Mouse (Mus musculus): Measurements from ENCODE around the gene Cflar.
A peak's percentile ranks its signal among the peaks of the same experiment; 100 is the strongest.
"Not testable (repeated sequence)": the region's sequence is repeated elsewhere in the genome, so short reads cannot be mapped to it uniquely, and the experiment has no call there.

The Cflar gene

DNA sequence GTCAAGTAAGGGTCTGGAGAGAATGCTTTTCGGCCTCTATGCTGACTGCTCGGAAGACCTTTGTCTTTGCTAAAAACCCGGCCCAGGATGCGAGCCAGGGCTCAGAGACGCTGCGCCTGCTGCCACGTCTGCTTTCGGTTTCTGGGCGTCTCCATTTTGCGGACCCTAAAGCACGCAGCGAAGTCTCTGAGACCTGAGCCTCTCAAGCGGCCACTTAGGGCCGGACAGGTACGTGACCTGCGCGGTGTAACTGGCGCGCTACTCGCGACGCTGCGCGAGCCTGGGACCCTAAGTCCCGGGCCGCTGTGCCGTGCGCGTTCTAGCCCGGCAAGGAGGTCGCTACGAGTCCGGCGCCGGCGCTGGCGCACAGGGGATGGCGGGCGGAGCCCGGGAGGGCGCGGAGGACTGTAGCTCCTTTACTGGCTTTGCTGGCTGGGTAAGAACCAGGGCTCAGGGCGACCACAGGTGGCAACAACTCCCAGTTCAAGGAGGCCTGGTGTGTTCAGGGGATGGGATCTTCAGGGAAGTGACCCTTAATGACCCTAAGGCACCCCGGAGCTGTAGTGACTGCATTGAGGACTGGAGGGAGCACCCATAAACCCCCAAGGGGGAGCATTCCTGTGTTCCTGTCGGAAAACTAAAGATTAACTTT, at the start of gene Cflar:
TSS of gene Cflar (plus strand) at position 144 of the 652 bp plus-strand sequence.
- DNase-seq = peak; percentile 86

DNA sequence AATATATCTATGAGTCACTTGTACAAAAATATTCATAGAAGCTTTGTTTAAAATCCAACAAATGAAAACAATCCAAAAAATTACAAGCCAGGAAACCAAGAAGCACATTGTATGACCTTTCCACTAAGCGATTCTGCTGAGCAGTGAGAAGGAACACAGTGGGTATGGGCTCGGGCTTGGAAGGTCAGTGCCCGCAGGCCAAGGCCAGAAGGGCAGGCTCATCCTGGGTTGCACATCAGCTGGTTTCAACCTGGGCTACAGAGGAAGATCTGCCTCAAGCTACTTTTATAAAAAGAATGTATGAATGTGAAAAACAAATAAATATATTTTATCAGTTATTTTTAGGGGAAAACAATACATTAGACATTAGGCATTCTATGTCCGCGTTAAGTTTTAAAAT, 48.6 kb upstream of the Cflar start:
- DNase-seq = not testable (repeated sequence)

DNA sequence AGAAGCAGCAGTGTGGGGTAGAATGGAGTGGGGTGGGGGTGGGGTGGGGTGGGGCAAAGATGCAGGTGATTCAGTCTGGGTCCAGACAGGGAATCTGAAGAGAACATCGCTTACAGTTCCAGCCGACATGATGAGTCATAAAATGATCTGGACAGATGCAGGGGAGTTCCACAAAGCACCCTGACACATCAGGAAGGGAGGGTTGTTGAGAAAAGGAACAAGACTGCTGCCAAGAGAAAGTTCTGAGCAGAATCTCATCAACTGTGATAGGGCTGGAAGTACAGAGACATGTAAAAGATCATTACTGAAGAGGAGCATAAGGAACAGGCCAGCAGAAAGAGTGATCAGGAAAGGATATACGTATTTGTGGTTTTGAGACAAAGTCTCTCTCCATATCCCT, 47.9 kb upstream of the Cflar start:
- not testable (repeated sequence) for DNase-seq

DNA sequence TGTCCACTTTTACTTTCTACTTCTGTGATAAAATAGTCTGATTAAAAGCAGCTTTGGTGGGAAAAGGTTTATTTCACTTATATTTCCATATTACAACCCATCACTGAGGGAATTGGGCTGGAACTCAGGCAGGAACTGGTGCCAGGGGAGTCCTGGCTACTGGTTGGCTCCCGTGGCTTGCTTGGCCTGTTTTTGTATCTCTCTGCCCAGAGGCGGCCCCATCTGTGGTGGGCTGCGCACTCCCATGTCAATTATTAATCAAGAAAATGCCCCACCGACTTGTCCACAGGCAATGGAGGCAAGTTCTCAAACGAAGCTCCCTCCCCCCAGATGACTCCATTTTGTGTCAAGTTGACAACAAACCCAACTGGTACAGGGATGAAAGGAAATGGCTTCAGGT, 43.1 kb upstream of the Cflar start:
- DNase-seq = no peak

DNA sequence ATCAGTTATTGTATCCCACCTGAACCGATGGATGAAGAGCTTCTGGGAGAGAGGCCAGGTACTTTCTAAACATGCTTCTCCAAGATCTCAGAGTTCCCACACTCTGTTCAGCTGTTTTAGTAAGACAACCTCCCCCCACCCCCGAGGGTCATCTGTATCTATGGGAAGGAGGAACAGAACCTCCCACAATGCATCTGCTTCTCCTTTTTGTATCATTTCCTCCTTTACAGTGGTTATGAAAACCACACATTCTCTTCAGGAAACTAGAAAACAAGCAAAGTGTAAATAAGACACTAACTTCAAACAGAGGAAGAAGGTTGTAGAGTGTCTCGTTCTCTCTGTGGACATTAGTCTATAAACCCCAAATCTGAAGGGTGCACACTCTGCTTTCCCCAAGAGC, 41.7 kb upstream of the Cflar start:
- not testable (repeated sequence) for DNase-seq

DNA sequence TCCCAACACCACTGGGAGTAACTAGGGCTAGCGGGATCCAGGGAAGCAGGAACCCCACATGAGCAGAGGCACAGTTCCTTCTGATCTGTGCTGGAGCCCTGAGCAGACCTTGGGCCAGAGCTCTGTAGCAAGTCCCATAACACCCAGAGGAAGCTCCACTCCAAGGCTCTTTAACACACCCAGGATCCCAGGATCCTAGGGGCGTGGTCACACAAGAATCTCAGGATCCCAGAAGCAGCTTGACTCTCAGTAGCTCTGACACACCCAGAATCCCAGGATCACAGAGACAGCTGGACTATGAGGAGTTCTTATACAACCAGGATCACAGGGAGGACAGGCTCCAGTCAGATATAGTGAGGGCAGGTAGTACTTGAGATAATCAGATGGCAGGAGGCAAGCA, 39.2 kb upstream of the Cflar start:
- DNase-seq = no peak

DNA sequence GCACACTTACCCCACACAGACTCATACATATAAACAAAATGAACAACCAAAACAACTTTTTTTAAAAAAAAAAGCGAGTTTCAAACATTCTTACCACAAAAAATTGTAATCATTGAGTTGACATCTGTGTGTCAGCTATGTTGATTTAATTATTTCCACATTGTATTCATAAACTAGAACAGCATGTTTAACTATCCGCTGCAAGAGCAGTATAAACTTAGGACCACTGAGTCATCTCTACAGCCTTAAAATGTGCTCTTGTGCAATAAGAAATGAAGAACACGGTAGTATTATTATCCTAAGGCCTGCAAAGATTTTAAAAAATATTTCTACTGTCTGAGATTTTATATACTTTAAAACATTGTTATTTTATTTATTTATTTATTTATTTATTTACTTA, 36.3 kb upstream of the Cflar start:
- DNase-seq = no peak

DNA sequence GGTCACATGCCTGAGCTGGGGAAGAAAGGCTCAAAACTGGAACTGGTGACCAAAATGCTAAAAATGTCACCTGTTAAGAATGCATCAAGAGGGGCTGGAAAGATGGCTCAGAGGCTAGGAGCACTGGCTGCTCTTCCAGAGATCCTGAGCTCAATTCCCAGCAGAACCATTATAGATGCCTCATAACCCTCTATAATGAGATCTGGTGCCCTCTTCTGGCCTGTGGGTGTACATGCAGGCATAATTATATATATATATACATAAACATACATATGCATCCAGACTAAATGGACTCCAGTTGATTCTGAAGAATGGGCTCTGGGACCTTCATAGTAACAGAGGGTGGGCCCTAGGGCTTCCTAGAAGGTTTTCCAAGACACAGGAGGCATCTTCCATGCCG, 33.7 kb upstream of the Cflar start:
- DNase-seq = peak; percentile 56

DNA sequence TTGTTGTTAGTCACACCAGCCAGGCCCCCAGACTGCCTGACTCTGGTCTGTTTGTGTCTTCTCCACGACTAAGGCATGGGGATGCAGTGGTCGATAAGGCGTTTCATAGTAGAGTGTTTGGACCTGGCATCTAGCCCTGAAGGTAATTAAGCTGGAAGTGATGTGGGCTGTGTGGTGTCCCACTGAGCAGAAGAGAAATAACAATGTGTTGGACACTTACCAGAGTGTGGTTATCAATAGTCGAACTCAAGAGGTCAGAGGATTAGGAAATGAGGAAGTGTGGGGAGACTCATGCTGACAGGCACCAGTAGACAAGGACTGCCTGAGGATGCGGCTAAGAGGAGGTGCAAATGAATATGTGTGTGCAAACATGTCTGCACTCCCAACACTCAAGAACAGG, 32.9 kb upstream of the Cflar start:
- not testable (repeated sequence) for DNase-seq

DNA sequence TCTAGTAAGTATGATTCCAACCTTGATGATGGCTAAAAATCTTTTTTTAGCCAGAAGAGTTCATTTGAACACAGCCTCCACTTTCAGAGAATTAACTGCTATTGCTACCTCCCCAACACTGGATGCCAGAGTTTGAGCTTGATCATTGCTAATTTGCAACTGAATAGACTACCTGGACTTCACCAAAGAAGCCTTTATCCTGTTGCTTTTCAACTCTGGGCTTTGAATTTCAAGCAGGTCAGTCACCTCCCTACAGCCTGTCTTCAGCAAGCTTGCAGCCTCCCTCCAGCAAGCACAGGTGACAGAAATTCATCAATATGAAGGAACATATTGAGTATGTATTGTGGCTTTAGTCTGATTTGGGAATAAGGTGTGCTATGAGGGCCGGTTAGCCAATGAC, 21.9 kb upstream of the Cflar start:
- DNase-seq = no peak

DNA sequence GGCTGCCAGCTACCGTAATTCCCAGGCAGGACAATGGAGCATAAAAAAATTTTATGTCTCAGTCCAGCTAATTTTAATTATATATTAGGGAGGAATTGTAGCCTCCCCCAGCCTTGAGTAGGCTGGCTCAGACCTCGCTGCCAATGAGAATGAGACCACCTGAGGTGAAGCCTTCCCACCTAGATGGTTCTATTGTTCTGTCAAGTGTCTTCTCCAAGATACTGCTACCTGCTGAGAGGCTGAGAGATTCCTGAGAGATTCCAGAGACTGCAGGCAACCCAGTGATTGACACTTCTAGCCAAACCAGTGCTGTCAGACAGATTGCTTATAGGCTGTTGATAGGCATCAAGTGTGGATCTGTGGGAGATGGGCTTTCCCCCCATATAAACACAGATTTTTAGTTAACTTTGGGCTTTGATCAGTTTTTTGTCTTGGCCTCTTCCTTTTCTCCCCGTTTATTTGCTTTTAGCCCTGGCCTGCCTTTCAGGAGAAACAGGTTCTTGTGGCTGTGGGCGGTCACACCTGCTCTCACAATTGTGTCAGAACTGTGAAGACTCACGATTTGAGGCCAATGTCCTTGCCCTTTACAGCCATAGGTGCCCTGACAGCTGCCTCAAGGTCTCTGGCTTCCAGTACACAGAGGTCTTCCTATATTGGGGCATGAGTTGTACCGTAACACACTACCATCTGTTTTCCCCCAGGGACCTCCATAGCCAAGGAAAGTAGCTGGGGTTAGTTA, 21.1 kb upstream of the Cflar start:
- DNase-seq = no peak

DNA sequence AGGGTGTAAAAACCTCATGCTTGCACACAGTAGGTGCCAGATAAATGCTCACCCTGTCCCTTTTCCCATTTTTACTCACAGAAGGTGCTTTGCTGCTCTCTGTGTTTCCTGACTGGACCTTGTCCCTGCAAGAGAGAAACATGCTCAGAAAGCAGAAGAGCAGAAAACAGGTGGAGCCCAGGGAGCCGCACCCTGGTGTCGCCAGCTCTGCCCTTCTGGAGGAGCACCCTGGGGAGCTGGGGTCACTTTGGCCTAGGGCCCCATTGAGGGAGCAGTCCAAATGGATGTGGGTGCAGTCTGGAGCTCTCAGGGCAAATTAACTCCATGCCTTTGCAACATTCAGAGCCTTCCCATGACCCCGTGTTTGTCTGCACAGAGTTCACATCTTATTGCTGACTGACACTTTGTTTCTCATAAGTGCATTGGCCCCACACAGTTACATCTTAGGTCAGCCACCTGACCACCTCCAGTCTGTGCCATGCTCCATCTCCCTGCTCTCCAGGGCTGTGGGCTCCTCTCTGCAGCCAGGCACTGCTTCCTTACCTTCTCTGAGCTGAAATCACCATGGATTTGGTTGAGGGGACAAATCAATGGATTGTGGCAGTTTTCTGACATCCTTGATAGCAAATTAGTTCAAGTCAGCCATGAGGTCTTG, 20.3 kb upstream of the Cflar start:
- peak; percentile 19 for DNase-seq

DNA sequence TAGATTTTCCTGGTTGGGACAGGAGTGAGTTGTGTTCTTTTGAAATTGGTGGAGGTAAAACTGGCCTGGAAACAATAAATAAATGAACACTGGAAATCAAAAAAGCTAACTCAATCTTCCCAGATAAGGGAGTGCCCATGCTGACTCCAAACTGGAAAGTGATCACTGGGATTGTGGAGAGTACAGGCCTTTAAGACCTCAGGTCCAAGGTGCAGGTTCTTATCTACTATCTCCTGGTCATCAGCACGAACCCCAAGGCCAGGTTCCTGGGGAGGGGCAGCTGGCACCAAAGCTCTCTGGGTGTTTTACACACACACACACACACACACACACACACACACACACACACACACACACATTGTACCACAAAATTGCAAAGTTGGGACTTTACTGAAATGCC, 19.6 kb upstream of the Cflar start:
- not testable (repeated sequence) for DNase-seq

DNA sequence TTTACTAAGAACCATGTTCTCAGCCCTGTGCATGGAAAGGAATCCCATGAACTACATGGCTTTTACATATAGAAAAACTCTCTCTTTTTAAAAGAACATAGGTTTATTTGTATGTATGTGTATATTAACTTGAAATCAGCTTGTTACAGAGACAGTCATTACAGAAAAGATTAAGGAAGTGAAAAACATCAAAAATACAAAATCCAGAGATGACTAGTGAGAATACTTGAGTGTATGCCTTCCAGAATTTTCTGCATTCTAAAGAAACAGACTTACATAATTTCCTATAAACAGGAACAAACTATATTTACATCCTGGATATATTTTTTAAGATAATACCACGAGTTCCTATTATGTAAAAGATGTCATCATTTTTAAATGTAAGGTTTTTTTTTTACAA, 17.6 kb upstream of the Cflar start:
- no peak for DNase-seq

DNA sequence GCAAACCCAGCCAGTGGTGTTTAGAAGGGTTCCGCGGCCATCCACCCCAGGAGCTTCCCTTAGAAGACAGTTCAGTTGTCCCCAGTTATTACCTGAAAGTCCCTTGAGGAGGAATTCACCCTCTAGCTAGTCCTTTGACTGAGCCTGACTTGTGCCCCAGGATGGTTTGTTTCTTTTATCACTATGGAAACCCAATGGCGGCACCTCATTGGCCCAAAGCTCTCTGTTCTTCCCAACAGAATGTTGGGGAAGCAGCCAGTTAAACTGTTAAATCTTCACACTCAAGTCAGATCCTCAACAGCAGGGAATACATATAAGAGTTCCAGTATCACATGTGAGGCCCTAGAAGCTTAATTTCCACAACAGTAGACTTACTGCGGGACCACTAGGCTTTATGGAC, 15.5 kb upstream of the Cflar start, which contains the start of gene Als2cr12:
TSS of gene Als2cr12 (minus strand) at position 180 of the 400 bp plus-strand sequence.
- DNase-seq = not testable (repeated sequence)

DNA sequence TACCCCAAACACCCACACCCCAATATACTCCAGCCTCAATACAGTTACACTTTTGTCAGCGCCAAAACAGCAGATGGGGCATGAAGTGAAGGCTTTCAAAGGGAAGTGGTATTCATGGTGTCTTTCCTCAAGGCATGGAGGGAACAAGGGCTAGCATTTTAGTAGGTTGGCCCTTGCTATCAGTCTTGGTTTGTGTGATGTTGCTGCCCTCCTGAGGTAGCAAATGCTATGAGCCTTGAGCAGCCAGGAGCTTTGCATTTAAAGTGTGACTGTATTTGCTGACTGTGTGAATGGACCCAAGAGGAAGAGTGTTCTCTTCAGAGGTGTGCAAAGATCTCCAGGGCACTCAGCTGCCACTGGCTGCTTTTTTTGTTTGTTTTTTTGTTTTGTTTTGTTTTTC, 13.7 kb upstream of the Cflar start:
- peak; percentile 53 for DNase-seq

DNA sequence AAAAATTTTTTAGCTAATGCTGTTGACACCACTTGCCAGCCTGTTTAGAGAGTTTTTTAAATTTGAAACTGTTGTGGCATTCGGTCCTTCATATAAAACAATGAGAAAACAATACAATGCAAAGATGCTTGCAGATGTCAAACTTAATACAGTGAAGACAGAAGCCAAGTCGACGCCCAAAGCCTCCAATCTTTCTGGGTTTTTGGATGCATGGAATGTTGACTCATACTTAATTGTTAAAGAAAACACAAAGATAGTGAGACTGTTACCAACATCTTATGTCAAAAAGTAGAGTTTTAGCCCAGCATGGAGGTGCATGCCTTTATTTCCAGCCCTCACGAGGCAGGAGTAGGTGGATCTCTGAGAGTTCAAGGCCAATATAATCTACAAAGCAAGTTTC, 12.5 kb upstream of the Cflar start:
- DNase-seq = no peak

DNA sequence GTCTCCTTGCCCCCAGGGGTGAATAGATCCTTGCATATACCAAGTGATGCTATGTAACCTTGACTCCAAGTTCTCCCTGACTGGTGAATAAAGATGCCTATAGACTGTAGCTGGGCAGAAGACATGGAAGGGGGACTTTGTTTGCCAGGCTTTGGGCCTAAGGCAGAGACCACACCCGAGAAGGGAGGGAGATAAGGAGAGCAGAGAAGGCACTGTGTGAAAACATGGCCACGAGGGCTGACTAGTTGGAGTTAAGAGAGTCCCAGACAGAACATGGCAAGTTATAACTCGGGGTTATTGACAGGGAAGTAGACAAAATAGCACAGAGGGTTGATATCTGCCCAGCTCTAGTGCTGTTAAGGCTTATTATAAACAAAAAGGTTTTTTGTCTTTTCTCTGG, 11.3 kb upstream of the Cflar start:
- no peak for DNase-seq

DNA sequence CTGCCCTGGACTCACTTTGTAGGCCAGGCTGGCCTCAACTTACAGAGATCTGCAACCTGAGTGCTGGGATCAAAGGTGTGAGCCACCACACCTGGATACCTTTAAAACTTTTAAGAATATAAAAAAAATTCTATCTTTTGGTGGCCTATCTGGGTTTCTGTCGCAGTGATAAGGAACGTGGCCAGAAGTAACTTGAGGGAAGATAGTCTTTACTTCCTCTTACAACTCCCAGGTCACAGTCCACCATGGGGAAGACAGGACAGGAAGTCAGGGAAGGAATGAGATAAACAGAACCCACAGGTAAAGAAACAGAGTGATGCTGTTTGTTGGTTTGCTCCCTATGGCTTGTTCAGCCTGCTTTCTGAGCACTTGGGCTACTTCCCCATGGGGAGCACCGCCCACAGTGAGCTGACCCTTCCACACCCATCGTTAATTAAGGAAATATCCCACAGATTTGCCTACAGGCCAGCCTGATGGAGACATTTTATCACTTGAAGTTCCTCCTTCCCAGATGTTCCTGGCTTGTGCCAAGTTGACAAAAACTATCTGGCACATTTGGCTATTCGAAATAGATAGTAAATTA, 10.6 kb upstream of the Cflar start:
- not testable (repeated sequence) for DNase-seq

DNA sequence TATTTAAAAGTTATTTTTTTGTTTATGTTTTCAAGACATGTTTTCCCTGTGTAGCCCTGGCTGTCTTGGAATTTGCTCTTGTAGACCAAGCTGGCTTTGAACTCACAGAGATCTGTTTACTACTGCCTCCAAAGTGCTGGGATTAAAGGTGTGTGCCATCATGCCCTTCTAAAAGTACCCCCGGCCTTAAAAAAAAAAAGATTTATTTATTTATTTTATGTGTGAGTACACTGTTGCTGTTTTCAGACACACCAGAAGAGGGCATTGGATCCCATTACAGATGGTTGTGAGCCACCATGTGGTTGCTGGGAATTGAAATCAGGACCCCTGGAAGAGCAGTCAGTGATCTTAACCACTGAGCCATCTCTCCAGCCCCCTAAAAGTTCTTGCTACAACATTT, 1.3 kb upstream of the Cflar start:
- DNase-seq = not testable (repeated sequence)

DNA sequence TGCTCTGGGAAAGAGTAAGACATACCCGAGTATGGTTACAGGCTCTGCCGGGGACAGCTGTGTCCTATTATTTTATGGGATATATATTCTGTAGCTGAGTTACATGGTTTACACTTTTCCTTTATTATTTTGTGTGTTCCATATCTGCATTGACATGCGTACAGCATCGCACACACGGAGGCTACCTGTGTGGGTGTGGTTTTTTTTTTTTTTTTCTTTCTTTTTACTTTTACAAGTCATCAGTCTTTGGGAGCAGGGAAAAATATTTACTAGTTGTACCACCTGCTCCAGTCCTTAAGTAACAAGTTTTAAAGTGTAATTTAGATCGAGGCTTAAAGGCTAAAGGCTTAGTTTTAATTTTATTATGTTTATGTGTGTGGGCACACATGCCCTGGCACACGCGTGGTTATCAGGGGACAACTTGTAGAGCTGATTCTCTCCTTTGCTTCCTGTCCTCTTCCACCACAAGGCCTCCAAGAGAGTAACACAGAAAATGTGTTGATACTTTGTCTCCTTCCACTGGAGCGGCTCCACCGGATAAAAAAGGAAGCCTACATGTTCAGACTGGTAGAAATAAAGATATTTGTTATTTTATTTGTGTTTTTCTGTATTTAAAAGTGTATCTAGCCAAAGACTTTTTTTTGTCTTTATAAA, 470 bp upstream of the Cflar start:
- DNase-seq = no peak

DNA sequence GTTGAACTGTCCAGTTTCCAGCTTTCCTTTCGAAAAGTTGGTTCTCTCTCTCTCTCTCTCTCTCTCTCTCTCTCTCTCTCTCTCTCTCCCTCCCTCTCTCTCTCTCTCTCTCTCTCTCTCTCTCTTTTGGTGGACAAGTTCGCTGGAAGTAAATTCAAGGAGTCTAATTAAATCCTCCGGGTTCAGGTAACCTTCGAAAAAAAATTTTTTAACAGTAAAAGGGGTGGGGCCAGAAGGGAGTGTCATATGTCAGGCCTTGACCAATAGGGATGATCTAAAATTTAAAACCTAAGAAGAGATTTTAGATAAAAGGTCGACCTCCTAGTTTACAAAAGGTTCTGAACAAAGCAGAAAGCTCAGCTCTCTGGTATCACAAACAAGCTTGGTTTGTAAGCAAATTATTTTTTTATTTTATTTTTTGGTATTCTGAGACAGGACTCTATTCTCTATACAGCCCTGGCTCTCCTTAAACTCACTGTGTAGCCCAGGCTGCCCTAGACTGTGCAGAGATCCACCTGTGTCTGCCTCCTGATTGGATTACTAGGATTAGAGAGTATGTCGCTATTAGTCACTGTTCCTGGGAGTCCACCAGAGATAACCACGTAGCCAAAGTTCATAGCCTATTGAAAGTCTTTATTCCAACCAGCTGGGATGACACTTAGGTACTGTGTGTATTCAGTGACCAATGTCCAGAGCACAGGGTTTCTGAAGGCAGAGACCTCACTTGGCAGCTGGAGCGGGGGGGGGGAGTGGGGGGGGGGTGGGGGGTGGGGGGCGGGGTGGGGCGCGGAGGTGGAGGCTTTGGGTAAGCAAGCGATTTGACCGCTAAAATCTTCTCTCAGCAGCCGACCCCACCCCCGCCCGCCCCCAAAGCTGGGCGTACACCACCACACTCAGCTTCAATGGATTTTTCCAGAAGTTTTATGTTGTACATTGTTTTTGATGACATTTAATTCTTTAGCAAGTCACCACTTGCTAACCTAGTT, 1.1 kb downstream of the Cflar start:
- DNase-seq = peak; percentile 65

All from kidney, postnatal 10 days (tissue).